Mouse (Mus musculus) embryonic facial prominence, embryonic 10.5 days (tissue): ENCODE data around the gene Plxdc1. TPM values are rescaled to one million over a fixed set of nuclear protein-coding genes. Genes with fewer than 3 reads are reported as not detected.
A peak's percentile ranks its signal among the peaks of the same experiment; 100 is the strongest.

Experiments
- DNase-seq: peaks from one replicate; pipeline ENCODE4 v3.0.0-alpha.2; 2017; ENCODE audit warnings: low spot score
- H3K27ac ChIP-seq: fragments of 300-500 bp; sonication (generic); replicated peaks from 2 replicates; pipeline ENCODE4 v1.5.1; 2016; ENCODE audit warnings: mild to moderate bottlenecking
- H3K27me3 ChIP-seq: fragments of 300-500 bp; sonication (generic); replicated peaks from 2 replicates; pipeline ENCODE4 v1.6.1; 2016; ENCODE audit warnings: low read depth, mild to moderate bottlenecking; ENCODE audit not compliant: poor library complexity, severe bottlenecking
- H3K36me3 ChIP-seq: fragments of 300-500 bp; sonication (generic); replicated peaks from 2 replicates; pipeline ENCODE4 v1.6.1; 2016; ENCODE audit warnings: mild to moderate bottlenecking, moderate library complexity
- H3K4me1 ChIP-seq: fragments of 300-500 bp; sonication (generic); 2 replicates; pipeline ENCODE4 v1.6.1; 2016
- H3K4me3 ChIP-seq: fragments of 300-500 bp; sonication (generic); 2 replicates; pipeline ENCODE4 v1.5.1; 2016; ENCODE audit warnings: mild to moderate bottlenecking, moderate library complexity
- H3K9me3 ChIP-seq: fragments of 300-500 bp; sonication (generic); 2 replicates; pipeline ENCODE4 v1.6.1; 2016; ENCODE audit warnings: mild to moderate bottlenecking
- WGBS: fragments of 180-500 bp; shearing (Covaris S2); methylation state at CpG from one replicate; pipeline ENCODE4 v1.1.7; 2016; 5-methylcytosine and 5-hydroxymethylcytosine counted together
- polyA plus RNA-seq: library from polyadenylated mRNA; unstranded; fragments of >200 nt; fragmentation: Nextera tagmentation; extraction: Ambion mirVana; gene quantifications from 2 replicates; pipeline ENCODE4 v1.2.1, GENCODE M21; 2016

The Plxdc1 gene
- polyA plus RNA-seq, 1 experiment from 2014 or later = 0.07 TPM

- WGBS = 93% methylated on average over 14 of the region's 14 CpGs
These were observed 73.1 kb downstream of the Plxdc1 start for GRCm38 (mm10) chr11:97913111-97913510.

GRCm38 (mm10) chr11:97908634-97909348, 77.5 kb downstream of the Plxdc1 start:
- no peak overlapping the region for H3K4me3 ChIP-seq
- H3K27ac ChIP-seq = no peak overlapping the region
- no peak for DNase-seq
- H3K4me1 ChIP-seq = peaks cover 8% of the 10 kb centered on the region
- 91% methylated on average over 11 of the region's 11 CpGs for WGBS
- no peaks in the 10 kb centered on the region for H3K9me3 ChIP-seq
- H3K27me3 ChIP-seq = no peaks in the 10 kb centered on the region
- no peaks in the 10 kb centered on the region for H3K36me3 ChIP-seq

More at GRCm38 (mm10) chr11:97913111-97913510, 73.1 kb downstream of the Plxdc1 start:
- H3K4me3 ChIP-seq = no peak overlapping the region
- H3K4me1 ChIP-seq = peaks cover 8% of the 10 kb centered on the region
- DNase-seq = no peak
- no peaks in the 10 kb centered on the region for H3K36me3 ChIP-seq
- H3K27me3 ChIP-seq = no peaks in the 10 kb centered on the region
- no peaks in the 10 kb centered on the region for H3K9me3 ChIP-seq
- H3K27ac ChIP-seq = no peak overlapping the region

- Histone ChIP-seq H3K27ac (no peak overlapping the region), H3K4me3 (no peak overlapping the region), H3K4me1 (peaks cover 8% of the 10 kb centered on the region), H3K9me3 (no peaks in the 10 kb centered on the region), H3K27me3 (no peaks in the 10 kb centered on the region), H3K36me3 (no peaks in the 10 kb centered on the region)
- 89% methylated on average over 5 of the region's 5 CpGs for WGBS
- no peak for DNase-seq
These were observed 78.3 kb downstream of the Plxdc1 start for GRCm38 (mm10) chr11:97907935-97908334.

- H3K4me3 ChIP-seq = no peak overlapping the region
- WGBS = 91% methylated on average over 9 of the region's 9 CpGs
These were observed 79.3 kb downstream of the Plxdc1 start for GRCm38 (mm10) chr11:97906905-97907304.

GRCm38 (mm10) chr11:97905941-97906340, 80.3 kb downstream of the Plxdc1 start:
- Histone ChIP-seq H3K36me3 (no peaks in the 10 kb centered on the region), H3K4me3 (no peak overlapping the region), H3K4me1 (peaks cover 2% of the 10 kb centered on the region), H3K27ac (no peak overlapping the region), H3K27me3 (no peaks in the 10 kb centered on the region; the same call in 1 of the 2 replicates), H3K9me3 (no peaks in the 10 kb centered on the region)
- no peak for DNase-seq
- WGBS = 71% methylated on average over 2 of the region's 2 CpGs

More at GRCm38 (mm10) chr11:97906905-97907304, 79.3 kb downstream of the Plxdc1 start:
- Histone ChIP-seq H3K27me3 (no peaks in the 10 kb centered on the region), H3K36me3 (no peaks in the 10 kb centered on the region), H3K4me1 (peaks cover 8% of the 10 kb centered on the region), H3K9me3 (no peaks in the 10 kb centered on the region), H3K27ac (no peak overlapping the region)
- no peak for DNase-seq

- Histone ChIP-seq H3K27ac (no peak overlapping the region), H3K4me3 (no peak overlapping the region)
- 85% methylated on average over 2 of the region's 2 CpGs for WGBS
These were observed 80.7 kb downstream of the Plxdc1 start for GRCm38 (mm10) chr11:97905540-97905939.

GRCm38 (mm10) chr11:97904801-97905200, 81.4 kb downstream of the Plxdc1 start:
- H3K36me3 ChIP-seq = no peaks in the 10 kb centered on the region

More at GRCm38 (mm10) chr11:97905540-97905939, 80.7 kb downstream of the Plxdc1 start:
- Histone ChIP-seq H3K9me3 (no peaks in the 10 kb centered on the region), H3K27me3 (no peaks in the 10 kb centered on the region; the same call in 1 of the 2 replicates), H3K4me1 (no peaks in the 10 kb centered on the region), H3K36me3 (no peaks in the 10 kb centered on the region)
- no peak for DNase-seq

GRCm38 (mm10) chr11:97901806-97902205, 84.4 kb downstream of the Plxdc1 start:
- H3K27ac ChIP-seq = no peak overlapping the region
- no peaks in the 10 kb centered on the region; the same call in 1 of the 2 replicates for H3K27me3 ChIP-seq
- no peak for DNase-seq
- H3K4me3 ChIP-seq = no peak overlapping the region
- H3K36me3 ChIP-seq = no peaks in the 10 kb centered on the region
- WGBS = 84% methylated on average over 6 of the region's 6 CpGs
- no peaks in the 10 kb centered on the region for H3K4me1 ChIP-seq
- H3K9me3 ChIP-seq = no peaks in the 10 kb centered on the region

More at GRCm38 (mm10) chr11:97904801-97905200, 81.4 kb downstream of the Plxdc1 start:
- H3K27me3 ChIP-seq = no peaks in the 10 kb centered on the region; the same call in 1 of the 2 replicates
- H3K4me3 ChIP-seq = no peak overlapping the region
- no peak for DNase-seq
- no peak overlapping the region for H3K27ac ChIP-seq
- no peaks in the 10 kb centered on the region for H3K9me3 ChIP-seq
- H3K4me1 ChIP-seq = no peaks in the 10 kb centered on the region
- 88% methylated on average over 13 of the region's 13 CpGs for WGBS

GRCm38 (mm10) chr11:97899822-97900221, 86.4 kb downstream of the Plxdc1 start:
- WGBS = 13% methylated on average over 2 of the region's 2 CpGs
- no peaks in the 10 kb centered on the region for H3K4me1 ChIP-seq
- no peaks in the 10 kb centered on the region for H3K36me3 ChIP-seq
- no peaks in the 10 kb centered on the region; the same call in 1 of the 2 replicates for H3K27me3 ChIP-seq
- no peak overlapping the region for H3K4me3 ChIP-seq
- DNase-seq = peak; percentile 85
- H3K9me3 ChIP-seq = no peaks in the 10 kb centered on the region
- H3K27ac ChIP-seq = no peak overlapping the region

- H3K4me3 ChIP-seq = no peak overlapping the region
- 77% methylated on average over 3 of the region's 3 CpGs for WGBS
- DNase-seq = no peak
- H3K4me1 ChIP-seq = no peaks in the 10 kb centered on the region
- no peak overlapping the region for H3K27ac ChIP-seq
- no peaks in the 10 kb centered on the region for H3K9me3 ChIP-seq
- no peaks in the 10 kb centered on the region; the same call in 1 of the 2 replicates for H3K27me3 ChIP-seq
- no peaks in the 10 kb centered on the region for H3K36me3 ChIP-seq
These were observed 88.6 kb downstream of the Plxdc1 start for GRCm38 (mm10) chr11:97897568-97898185.

- H3K4me1 ChIP-seq = no peaks in the 10 kb centered on the region
These were observed 89.6 kb downstream of the Plxdc1 start for GRCm38 (mm10) chr11:97896655-97897054.

GRCm38 (mm10) chr11:97891821-97892220, 94.4 kb downstream of the Plxdc1 start:
- no peaks in the 10 kb centered on the region for H3K9me3 ChIP-seq

More at GRCm38 (mm10) chr11:97896655-97897054, 89.6 kb downstream of the Plxdc1 start:
- WGBS = 81% methylated on average over 4 of the region's 4 CpGs
- H3K9me3 ChIP-seq = no peaks in the 10 kb centered on the region
- no peaks in the 10 kb centered on the region for H3K36me3 ChIP-seq
- H3K27me3 ChIP-seq = no peaks in the 10 kb centered on the region; the same call in 1 of the 2 replicates
- no peak for DNase-seq
- no peak overlapping the region for H3K27ac ChIP-seq
- H3K4me3 ChIP-seq = no peak overlapping the region

More at GRCm38 (mm10) chr11:97891821-97892220, 94.4 kb downstream of the Plxdc1 start:
- H3K36me3 ChIP-seq = no peaks in the 10 kb centered on the region
- H3K4me3 ChIP-seq = no peak overlapping the region
- H3K27ac ChIP-seq = no peak overlapping the region
- DNase-seq = no peak
- H3K4me1 ChIP-seq = no peaks in the 10 kb centered on the region
- 72% methylated on average over 5 of the region's 5 CpGs for whole genome bisulfite sequencing
- no peaks in the 10 kb centered on the region for H3K27me3 ChIP-seq
